Mouse (Mus musculus): ENCODE measurements at regions not wholly inside any gene's neighbourhood (a gene's known extent, or its start where the extent isn't known, plus 50 kb on each side); places are given as distances from the start of the nearest gene placed in this dataset.

DNA sequence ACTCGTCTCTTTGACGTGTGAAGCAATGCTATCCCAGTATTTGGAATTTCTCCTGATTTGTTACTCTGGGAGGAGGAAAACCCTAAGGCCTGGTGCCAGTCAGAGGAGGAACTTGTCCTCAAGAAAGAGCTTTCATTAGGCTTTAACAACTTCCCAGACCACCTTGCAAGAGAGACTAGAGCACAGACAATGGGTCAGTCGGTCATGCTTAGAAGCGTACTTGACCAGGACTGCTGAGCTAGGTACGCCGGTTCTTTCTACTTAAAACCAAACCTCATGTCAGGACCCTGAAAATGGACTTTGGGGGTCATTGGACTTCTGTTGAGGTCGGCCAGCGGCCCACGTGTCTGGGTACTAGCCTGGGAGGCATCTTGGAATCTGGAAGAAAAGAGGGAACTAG, 110.8 kb upstream of the Cdc42ep3 start:
- H3K4me3 ChIP-seq, result no peak overlapping the region
- H3K4me1 ChIP-seq (replicated peaks), result no peaks in the 10 kb centered on the region
- H3K27me3 ChIP-seq (ENCODE audit: insufficient read depth, poor library complexity, severe bottlenecking), result no peaks in the 10 kb centered on the region
- H3K27ac ChIP-seq, result no peak overlapping the region
- H3K36me3 ChIP-seq, result no peaks in the 10 kb centered on the region
- WGBS, result 96% methylated on average over 9 of the region's 9 CpGs
- DNase-seq (ENCODE audit: low spot score), result no peak
- H3K9me3 ChIP-seq, result no peaks in the 10 kb centered on the region

DNA sequence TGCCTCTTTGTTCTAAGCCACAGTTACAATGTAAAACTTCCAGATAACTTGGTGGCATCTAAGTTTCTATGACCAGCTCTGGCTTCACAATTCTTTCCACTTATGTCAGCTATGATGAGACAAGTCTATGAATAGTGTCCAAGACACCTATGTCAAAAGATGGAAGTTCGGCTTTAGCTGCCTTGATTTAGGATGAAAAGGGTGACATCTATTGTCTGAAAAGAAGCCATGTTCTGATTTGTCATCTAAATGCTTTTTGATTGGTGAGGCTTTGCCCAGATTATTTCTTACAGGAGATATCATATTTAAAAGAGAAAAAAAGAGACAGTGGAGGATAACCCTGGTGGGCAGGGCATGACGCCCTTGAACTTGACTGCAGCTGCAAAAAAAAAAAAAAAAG, 116.7 kb upstream of the Cdc42ep3 start:
- no peak for DNase-seq (ENCODE audit: low spot score)
- WGBS, result 77% methylated on average over 2 of the region's 2 CpGs
- no peaks in the 10 kb centered on the region for H3K27me3 ChIP-seq (ENCODE audit: insufficient read depth, poor library complexity, severe bottlenecking)
- no peaks in the 10 kb centered on the region for H3K36me3 ChIP-seq
- 0 out of 2 replicates have a peak, but pooled peaks cover 2% of the 10 kb centered on the region for H3K4me1 ChIP-seq (replicated peaks)
- no peaks in the 10 kb centered on the region for H3K9me3 ChIP-seq
- H3K27ac ChIP-seq, result no peak overlapping the region
- no peak overlapping the region for H3K4me3 ChIP-seq

DNA sequence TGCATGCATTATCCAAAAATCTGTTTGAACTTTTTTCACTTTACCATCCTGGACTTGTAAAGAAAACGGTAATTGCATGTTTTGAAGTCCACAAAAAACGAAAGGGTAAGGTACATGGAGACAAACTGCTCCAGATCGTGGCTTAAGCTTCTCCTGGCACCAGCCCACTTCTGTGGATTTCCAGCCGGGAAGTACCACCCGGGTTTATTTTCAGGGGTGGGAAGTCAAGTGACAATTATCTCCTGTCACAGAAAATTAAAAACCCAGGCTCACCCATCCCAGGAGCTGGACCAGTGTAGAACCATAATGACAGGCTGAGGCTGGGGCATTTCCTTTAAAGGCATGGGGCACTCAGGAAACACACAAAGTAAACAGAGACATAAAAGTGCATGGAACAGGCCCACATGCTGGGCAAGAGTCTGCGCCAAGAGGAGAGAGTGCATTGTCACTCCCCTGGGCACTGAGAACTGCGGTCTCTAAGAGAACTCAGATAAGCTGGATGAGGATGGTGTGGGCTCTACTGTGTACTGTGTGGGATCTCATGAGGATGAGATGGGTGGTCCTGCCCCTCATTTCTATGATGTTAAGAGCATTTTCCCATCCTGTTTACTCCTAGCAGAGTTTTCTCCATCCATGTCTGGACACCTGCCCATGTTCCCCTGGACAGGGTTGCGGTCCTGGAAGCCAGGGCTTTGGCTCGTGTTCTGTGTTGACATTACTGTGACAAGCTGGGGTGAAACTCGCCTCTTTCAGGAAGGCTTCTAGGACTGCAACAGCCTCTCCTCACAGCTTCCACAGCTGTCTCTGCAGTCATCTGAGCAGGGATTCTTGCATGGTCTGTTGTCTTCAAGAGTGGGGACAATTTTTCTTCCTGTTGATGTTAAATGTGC, 117.5 kb upstream of the Cdc42ep3 start:
- 69% methylated on average over 10 of the region's 10 CpGs for WGBS
- DNase-seq (ENCODE audit: low spot score), result no peak
- Histone ChIP-seq H3K9me3 (no peaks in the 10 kb centered on the region), H3K36me3 (no peaks in the 10 kb centered on the region), H3K27ac (no peak overlapping the region), H3K4me1 (replicated peaks) (0 out of 2 replicates have a peak, but pooled peaks cover 2% of the 10 kb centered on the region), H3K27me3 (ENCODE audit: insufficient read depth, poor library complexity, severe bottlenecking) (no peaks in the 10 kb centered on the region), H3K4me3 (no peak overlapping the region)

DNA sequence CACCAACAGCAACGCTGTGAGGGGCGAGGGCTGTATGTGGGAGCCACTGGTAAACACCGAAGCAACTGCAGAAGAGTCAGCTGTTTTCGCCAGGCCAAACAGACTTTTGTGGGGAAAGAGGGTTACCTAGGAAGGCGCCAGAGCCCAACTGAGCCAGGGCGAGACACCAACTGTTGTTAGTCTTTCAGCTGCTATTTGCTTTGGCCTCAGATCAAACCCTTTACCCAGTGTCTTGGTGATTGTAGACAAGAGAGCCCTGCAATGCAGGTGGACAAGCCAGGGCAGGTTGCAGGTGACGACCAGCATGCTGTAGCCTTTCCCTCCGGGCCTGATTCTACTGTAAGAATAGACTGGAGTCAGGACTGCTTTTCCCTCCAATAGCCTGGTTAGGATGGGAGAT, 121.8 kb upstream of the Cdc42ep3 start:
- Histone ChIP-seq H3K27ac (no peak overlapping the region), H3K4me3 (no peak overlapping the region), H3K9me3 (no peaks in the 10 kb centered on the region), H3K36me3 (no peaks in the 10 kb centered on the region), H3K4me1 (replicated peaks) (0 out of 2 replicates have a peak, but pooled peaks cover 2% of the 10 kb centered on the region), H3K27me3 (ENCODE audit: insufficient read depth, poor library complexity, severe bottlenecking) (no peaks in the 10 kb centered on the region)
- no peak for DNase-seq (ENCODE audit: low spot score)
- WGBS, result 83% methylated on average over 8 of the region's 8 CpGs

DNA sequence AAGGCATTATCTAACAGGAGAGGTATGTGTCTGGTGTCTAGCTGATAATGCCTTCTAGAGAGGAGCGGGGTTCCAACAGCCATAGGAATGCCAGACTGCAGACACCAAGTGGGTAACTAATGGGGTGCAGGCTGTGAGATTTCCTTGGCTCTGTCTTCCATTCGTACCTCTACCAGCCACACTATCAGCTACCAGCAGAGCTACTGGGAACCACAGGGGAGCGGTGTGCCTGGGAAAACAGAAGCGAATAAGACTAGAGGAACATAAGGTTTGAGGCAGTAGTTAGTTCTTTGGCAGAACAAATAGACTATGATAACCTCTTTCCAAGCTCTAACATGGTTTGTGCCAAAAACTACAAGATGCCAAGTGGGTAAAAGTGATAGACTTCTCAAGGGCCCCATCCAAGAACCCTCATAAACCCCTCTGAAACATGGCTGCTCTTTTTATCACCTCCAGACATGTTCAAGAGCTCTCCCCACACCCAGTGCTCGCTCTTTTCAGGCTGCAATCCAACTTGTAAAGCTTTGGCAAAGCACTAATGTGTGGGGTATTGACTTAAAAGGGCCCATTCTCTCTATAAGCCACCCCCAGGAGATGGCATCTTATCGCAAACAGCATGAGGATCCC, 126.3 kb upstream of the Cdc42ep3 start:
- H3K9me3 ChIP-seq, result no peaks in the 10 kb centered on the region
- no peaks in the 10 kb centered on the region for H3K36me3 ChIP-seq
- 92% methylated on average over 6 of the region's 6 CpGs for WGBS

DNA sequence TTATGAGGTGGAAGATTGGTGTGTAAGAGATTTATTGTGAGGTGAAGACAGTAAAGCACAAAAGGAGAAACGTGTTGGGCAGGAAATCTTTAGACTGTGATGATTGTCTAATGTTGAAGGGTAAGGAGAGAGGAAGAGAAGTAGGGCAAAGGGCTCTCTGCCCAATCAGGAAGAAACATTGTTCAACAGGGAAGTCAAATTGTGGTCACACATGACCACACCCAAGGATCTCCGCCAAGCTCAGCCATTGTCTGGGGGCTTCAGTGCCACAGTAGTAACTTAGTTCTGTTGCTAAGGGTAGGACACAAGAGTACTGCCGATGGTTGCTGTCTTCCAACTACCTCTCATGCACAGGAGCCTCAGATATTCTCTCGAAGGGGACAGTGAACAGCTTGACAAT, 127.0 kb upstream of the Cdc42ep3 start:
- H3K27me3 ChIP-seq (ENCODE audit: insufficient read depth, poor library complexity, severe bottlenecking), result no peaks in the 10 kb centered on the region
- H3K4me3 ChIP-seq, result no peak overlapping the region
- no peak overlapping the region for H3K27ac ChIP-seq
- DNase-seq (ENCODE audit: low spot score), result no peak
- no peaks in the 10 kb centered on the region for H3K36me3 ChIP-seq
- H3K4me1 ChIP-seq (replicated peaks), result no peaks in the 10 kb centered on the region
- no peaks in the 10 kb centered on the region for H3K9me3 ChIP-seq
- 78% methylated on average over 4 of the region's 4 CpGs for WGBS

More for the DNA sequence above, 126.3 kb upstream of the Cdc42ep3 start:
- H3K4me3 ChIP-seq, result no peak overlapping the region
- DNase-seq (ENCODE audit: low spot score), result no peak
- H3K4me1 ChIP-seq (replicated peaks), result no peaks in the 10 kb centered on the region
- H3K27me3 ChIP-seq (ENCODE audit: insufficient read depth, poor library complexity, severe bottlenecking), result no peaks in the 10 kb centered on the region
- no peak overlapping the region for H3K27ac ChIP-seq

DNA sequence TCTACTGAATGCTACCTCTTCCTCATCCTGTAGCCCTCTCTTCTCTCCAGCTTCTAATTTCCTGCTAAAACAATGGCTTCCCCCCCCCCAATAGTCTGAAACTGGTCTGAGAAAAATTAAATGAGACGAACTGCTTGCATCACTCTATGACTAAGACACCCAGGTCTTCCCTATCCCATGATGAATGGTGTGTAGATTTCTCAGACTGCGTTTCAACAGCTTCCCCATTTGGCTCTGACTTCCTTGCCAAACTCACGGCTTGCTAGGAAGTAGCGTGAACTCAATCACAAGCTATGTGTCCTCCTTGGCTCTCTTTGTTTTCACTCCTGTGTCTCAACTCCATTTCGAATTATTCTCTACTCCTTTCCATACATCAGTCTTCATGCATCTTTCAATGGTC, 126.4 kb upstream of the Rmdn2 start:
- no peak overlapping the region for H3K4me3 ChIP-seq
- WGBS, result 83% methylated on average over 5 of the region's 5 CpGs
- H3K27ac ChIP-seq, result no peak overlapping the region
- DNase-seq (ENCODE audit: low spot score), result no peak
- H3K9me3 ChIP-seq, result no peaks in the 10 kb centered on the region
- H3K27me3 ChIP-seq (ENCODE audit: insufficient read depth, poor library complexity, severe bottlenecking), result no peaks in the 10 kb centered on the region
- no peaks in the 10 kb centered on the region for H3K36me3 ChIP-seq
- H3K4me1 ChIP-seq (replicated peaks), result no peaks in the 10 kb centered on the region

DNA sequence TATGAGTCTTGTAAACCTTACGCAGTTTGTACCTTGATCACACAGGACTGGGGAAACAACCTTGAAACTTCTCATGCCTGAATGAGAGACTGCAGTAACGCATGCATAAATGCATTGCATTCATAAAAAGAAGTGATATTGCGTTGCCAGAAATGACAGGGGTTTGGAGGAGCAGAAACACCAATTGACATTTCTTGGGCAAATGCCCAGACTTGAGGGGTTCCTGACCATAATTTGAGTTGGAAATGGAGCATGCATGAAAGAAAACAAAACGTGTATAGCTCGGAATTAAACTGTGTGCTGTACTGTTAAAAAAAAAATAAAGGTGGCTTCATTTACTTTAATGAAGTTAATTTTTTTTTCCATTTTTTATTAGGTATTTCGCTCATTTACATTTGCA, 122.4 kb upstream of the Rmdn2 start:
- WGBS, result 92% methylated on average over 6 of the region's 6 CpGs
- Histone ChIP-seq H3K27me3 (ENCODE audit: insufficient read depth, poor library complexity, severe bottlenecking) (no peaks in the 10 kb centered on the region), H3K36me3 (no peaks in the 10 kb centered on the region), H3K27ac (no peak overlapping the region), H3K4me3 (no peak overlapping the region), H3K9me3 (no peaks in the 10 kb centered on the region), H3K4me1 (replicated peaks) (no peaks in the 10 kb centered on the region)
- DNase-seq (ENCODE audit: low spot score), result no peak

DNA sequence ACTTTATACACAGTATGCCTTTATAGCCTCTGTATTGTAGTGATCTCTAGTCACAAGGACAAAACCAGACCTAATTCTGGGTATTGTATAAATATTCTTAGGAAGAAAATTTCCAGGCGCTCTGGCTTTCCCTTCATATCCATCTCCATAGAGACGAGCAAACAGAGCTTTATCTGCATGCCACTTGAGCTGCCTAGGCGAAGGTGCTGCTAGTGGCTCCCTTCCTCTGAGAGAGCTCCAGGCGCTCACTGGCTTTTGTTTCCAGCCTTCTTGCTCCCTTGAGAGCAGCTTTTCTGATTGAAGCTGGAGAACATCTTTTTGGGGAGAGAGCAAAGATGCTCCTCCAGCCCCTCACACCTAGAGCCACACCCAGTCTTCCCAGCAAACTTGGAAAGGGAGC, 114.0 kb upstream of the Rmdn2 start:
- Histone ChIP-seq H3K4me3 (no peak overlapping the region), H3K36me3 (no peaks in the 10 kb centered on the region), H3K27ac (no peak overlapping the region), H3K27me3 (ENCODE audit: insufficient read depth, poor library complexity, severe bottlenecking) (no peaks in the 10 kb centered on the region), H3K9me3 (peaks cover 6% of the 10 kb centered on the region; the same call in 1 of the 2 replicates), H3K4me1 (replicated peaks) (peaks cover 6% of the 10 kb centered on the region; the same call in 1 of the 2 replicates)
- DNase-seq (ENCODE audit: low spot score), result no peak
- WGBS, result 80% methylated on average over 4 of the region's 4 CpGs

DNA sequence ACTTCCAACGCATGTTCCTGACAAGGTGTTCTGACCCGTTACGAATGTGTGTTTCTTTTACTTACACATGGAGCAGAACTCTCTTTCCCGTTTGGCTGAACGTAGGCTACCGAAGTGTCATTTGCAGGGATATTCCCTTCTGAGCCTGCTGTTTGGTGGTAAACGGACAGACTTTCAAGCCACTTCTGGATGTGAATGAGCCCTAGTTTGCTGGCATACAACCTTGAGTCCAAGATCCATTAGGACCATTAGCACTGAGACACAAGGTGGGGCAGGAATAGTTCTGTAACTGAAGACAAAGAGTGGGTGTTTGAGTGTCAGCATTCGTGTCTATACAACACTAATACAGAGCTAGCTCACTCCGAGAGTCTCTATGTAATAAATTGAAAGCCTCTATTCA, 113.3 kb upstream of the Rmdn2 start:
- Histone ChIP-seq H3K27ac (no peak overlapping the region), H3K9me3 (peaks cover 6% of the 10 kb centered on the region; the same call in 1 of the 2 replicates), H3K4me1 (replicated peaks) (peaks cover 6% of the 10 kb centered on the region; the same call in 1 of the 2 replicates), H3K27me3 (ENCODE audit: insufficient read depth, poor library complexity, severe bottlenecking) (no peaks in the 10 kb centered on the region), H3K36me3 (no peaks in the 10 kb centered on the region), H3K4me3 (no peak overlapping the region)
- WGBS, result 93% methylated on average over 9 of the region's 9 CpGs
- DNase-seq (ENCODE audit: low spot score), result no peak

DNA sequence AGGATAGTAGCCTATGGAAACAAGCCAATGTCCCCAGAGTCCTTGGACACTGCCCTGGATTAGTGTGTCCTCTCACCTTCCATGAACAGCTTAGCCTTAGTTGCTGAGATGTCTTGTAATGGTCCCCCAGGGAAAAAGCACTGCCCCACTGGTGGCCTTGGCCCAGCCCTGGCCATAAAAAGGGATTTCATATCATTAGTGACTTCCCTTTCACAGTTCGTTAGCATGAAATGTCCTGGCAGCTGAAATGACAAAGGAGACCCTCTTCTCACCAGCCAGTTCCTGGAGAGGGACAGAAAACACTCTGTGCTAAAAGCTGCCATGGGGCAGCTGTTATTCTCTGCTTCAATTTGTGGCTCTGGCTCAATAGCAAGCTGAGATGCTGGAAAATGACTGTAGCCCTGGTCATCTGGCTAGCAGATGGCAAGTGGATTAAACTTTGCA, 110.6 kb upstream of the Rmdn2 start:
- Histone ChIP-seq H3K4me1 (replicated peaks) (peaks cover 6% of the 10 kb centered on the region; the same call in 1 of the 2 replicates), H3K9me3 (peaks cover 6% of the 10 kb centered on the region; the same call in 1 of the 2 replicates), H3K36me3 (no peaks in the 10 kb centered on the region), H3K27me3 (ENCODE audit: insufficient read depth, poor library complexity, severe bottlenecking) (no peaks in the 10 kb centered on the region), H3K4me3 (no peak overlapping the region), H3K27ac (no peak overlapping the region)
- 47% methylated on average over 1 of the region's 1 CpGs for WGBS
- peak; percentile 10 for DNase-seq (ENCODE audit: low spot score)

DNA sequence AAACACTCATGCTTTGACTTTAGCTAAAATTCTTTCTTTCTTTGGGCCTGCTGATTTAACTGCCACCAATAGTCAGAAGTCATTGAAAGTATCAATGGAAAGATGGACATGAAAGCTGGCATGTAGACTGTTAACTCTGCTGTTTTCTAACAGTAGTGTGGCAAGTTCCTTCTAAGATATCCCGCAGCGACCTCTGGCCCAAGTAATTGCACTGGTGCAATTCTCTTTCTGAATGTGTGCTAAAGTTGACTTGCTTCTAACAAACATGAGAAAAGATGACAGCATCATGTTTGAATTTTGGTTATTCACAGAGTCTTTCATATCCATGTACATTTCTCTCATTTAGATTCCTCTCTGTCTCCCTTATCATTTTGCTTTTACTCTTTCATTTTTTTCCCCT, 109.7 kb upstream of the Rmdn2 start:
- no peaks in the 10 kb centered on the region for H3K27me3 ChIP-seq (ENCODE audit: insufficient read depth, poor library complexity, severe bottlenecking)
- no peak for DNase-seq (ENCODE audit: low spot score)
- no peaks in the 10 kb centered on the region for H3K36me3 ChIP-seq
- WGBS, result 96% methylated on average over 2 of the region's 2 CpGs
- no peak overlapping the region for H3K4me3 ChIP-seq
- H3K9me3 ChIP-seq, result peaks cover 6% of the 10 kb centered on the region; the same call in 1 of the 2 replicates
- H3K4me1 ChIP-seq (replicated peaks), result peaks cover 6% of the 10 kb centered on the region; the same call in 1 of the 2 replicates
- H3K27ac ChIP-seq, result no peak overlapping the region

DNA sequence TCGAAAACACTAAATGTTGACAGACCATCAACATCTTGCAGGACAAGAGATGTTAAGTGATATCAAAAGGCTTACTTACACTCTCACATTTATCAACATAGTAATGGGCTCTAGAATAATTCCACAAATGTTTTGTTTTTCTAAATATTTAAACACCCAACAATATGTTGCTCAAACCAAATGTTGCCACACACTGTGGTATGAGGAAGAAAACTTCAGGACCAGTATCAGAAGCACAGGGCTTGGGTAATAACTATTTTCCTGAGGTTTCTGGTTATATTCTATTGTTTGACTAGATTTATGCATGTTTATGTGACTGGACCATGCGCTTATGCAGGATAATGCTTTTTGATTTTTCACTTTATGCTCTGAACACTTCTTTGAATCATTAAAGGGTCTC, 108.6 kb upstream of the Rmdn2 start:
- H3K4me3 ChIP-seq, result no peak overlapping the region
- peaks cover 6% of the 10 kb centered on the region; the same call in 1 of the 2 replicates for H3K9me3 ChIP-seq
- H3K4me1 ChIP-seq (replicated peaks), result peaks cover 6% of the 10 kb centered on the region; the same call in 1 of the 2 replicates
- H3K36me3 ChIP-seq, result no peaks in the 10 kb centered on the region
- no peak overlapping the region for H3K27ac ChIP-seq
- no peaks in the 10 kb centered on the region for H3K27me3 ChIP-seq (ENCODE audit: insufficient read depth, poor library complexity, severe bottlenecking)
- 94% methylated on average over 2 of the region's 2 CpGs for WGBS
- DNase-seq (ENCODE audit: low spot score), result no peak

Measured in hindbrain, embryonic 10.5 days (tissue).